ENCODE assay signal across 28 mouse cellular contexts in genomic region chr3:32727861-32728260, GRCm38 (mm10).
"Had no signal": no experiment of that assay in that cellular context is flagged by ENCODE, and none has a peak within 500 bp of the region (broad histone marks: within the 10 kb centered on the region; RNA-seq: fewer than 3 reads in every experiment).

No protein-coding gene starts in this region.

- H3K27ac ChIP-seq: embryonic facial prominence, embryonic 10.5 days; embryonic facial prominence, embryonic 12.5 days; embryonic facial prominence, embryonic 13.5 days; embryonic facial prominence, embryonic 15.5 days; forebrain, embryonic 10.5 days; forebrain, embryonic 12.5 days; forebrain, embryonic 13.5 days; forebrain, embryonic 15.5 days; gastrocnemius, adult 2 months; heart, adult 2 months; heart, embryonic 10.5 days had no signal

- H3K9ac ChIP-seq: embryonic facial prominence, embryonic 12.5 days; embryonic facial prominence, embryonic 13.5 days; embryonic facial prominence, embryonic 15.5 days; forebrain, embryonic 12.5 days; forebrain, embryonic 13.5 days; forebrain, embryonic 15.5 days; forebrain, postnatal 0 days had no signal

- DNase-seq: cerebellum, adult 8-10 months; cerebellum, adult 9-10 months; cerebellum, adult 9-11 months; cerebellum, postnatal 10 days; cerebellum, postnatal 14 days; cerebellum, postnatal 25 days; cerebellum, postnatal 36 days; embryo, embryonic 11 days; forebrain, postnatal 0 days; gastrocnemius, adult 2 months; gastrocnemius, postnatal 10 days; gastrocnemius, postnatal 14 days; gastrocnemius, postnatal 25 days; gastrocnemius, postnatal 36 days; heart, adult 18-20 months; heart, adult 2 months had no signal

- H3K9me3 ChIP-seq: embryonic facial prominence, embryonic 12.5 days; embryonic facial prominence, embryonic 13.5 days; embryonic facial prominence, embryonic 15.5 days; forebrain, embryonic 12.5 days; forebrain, embryonic 15.5 days; heart, embryonic 10.5 days had no signal

- H3K27me3 ChIP-seq: embryonic facial prominence, embryonic 12.5 days; embryonic facial prominence, embryonic 13.5 days; embryonic facial prominence, embryonic 15.5 days; forebrain, embryonic 12.5 days; forebrain, embryonic 13.5 days; forebrain, embryonic 15.5 days had no signal

- H3K4me2 ChIP-seq: embryonic facial prominence, embryonic 12.5 days; embryonic facial prominence, embryonic 13.5 days; embryonic facial prominence, embryonic 15.5 days; forebrain, embryonic 12.5 days; forebrain, embryonic 13.5 days; forebrain, embryonic 15.5 days had no signal

- H3K4me1 ChIP-seq: embryonic facial prominence, embryonic 10.5 days; embryonic facial prominence, embryonic 12.5 days; embryonic facial prominence, embryonic 13.5 days; embryonic facial prominence, embryonic 15.5 days; forebrain, embryonic 10.5 days; forebrain, embryonic 12.5 days; forebrain, embryonic 13.5 days; forebrain, embryonic 15.5 days; heart, embryonic 10.5 days had no signal

- ATAC-seq: forebrain, embryonic 13.5 days; forebrain, embryonic 14.5 days; forebrain, embryonic 15.5 days; forebrain, embryonic 16.5 days; forebrain, postnatal 0 days had no signal

- H3K4me3 ChIP-seq: embryonic facial prominence, embryonic 10.5 days; embryonic facial prominence, embryonic 12.5 days; embryonic facial prominence, embryonic 13.5 days; embryonic facial prominence, embryonic 15.5 days; erythroblast, embryonic 14.5 days; forebrain, embryonic 10.5 days; forebrain, embryonic 12.5 days; forebrain, embryonic 13.5 days; forebrain, embryonic 15.5 days; gastrocnemius, adult 2 months; heart, adult 2 months; heart, embryonic 10.5 days had no signal
